Mouse (Mus musculus): ENCODE measurements around the gene Hdac2. TPM values are rescaled to one million over a fixed set of nuclear protein-coding genes. Genes with fewer than 3 reads are reported as not detected.

The Hdac2 gene
- polyA plus RNA-seq (2015; fragmentation: Nextera tagmentation; extraction: Ambion mirVana): 327 and 352 TPM in 2 replicates

- H3K4me1 ChIP-seq: peaks cover 18% of the 10 kb centered on the region
- no peaks in the 10 kb centered on the region for H3K27me3 ChIP-seq
- H3K4me2 ChIP-seq: peak within 1 kb of the TSS; percentile 66
- H3K36me3 ChIP-seq: no peaks in the 10 kb centered on the region
- H3K27ac ChIP-seq: peak within 1 kb of the TSS; percentile 99
- ATAC-seq (ENCODE audit: insufficient number of reproducible peaks, insufficient read depth, low FRiP score, low TSS enrichment, low read depth): peak; percentile 99
- H3K9me3 ChIP-seq: no peaks in the 10 kb centered on the region
- peak within 1 kb of the TSS; percentile 96 for H3K4me3 ChIP-seq
- under 1% methylated on average over 67 of the region's 67 CpGs for WGBS
- H3K9ac ChIP-seq: peak within 1 kb of the TSS; percentile 99
These were observed at the start of gene Hdac2 for GRCm38 (mm10) chr10:36974086-36974675. Gene Hdac2, plus strand, starts transcription at chr10:36974544.

- Histone ChIP-seq H3K4me3 (no peak overlapping the region), H3K27ac (no peak overlapping the region), H3K9me3 (no peaks in the 10 kb centered on the region), H3K4me1 (no peaks in the 10 kb centered on the region), H3K9ac (no peak overlapping the region), H3K36me3 (no peaks in the 10 kb centered on the region), H3K4me2 (no peak overlapping the region), H3K27me3 (no peaks in the 10 kb centered on the region)
- no peak for ATAC-seq (ENCODE audit: insufficient number of reproducible peaks, insufficient read depth, low FRiP score, low TSS enrichment, low read depth)
- WGBS: 69% methylated on average over 3 of the region's 3 CpGs
These were observed 46.1 kb upstream of the Hdac2 start for GRCm38 (mm10) chr10:36928212-36928611.

GRCm38 (mm10) chr10:36935863-36936262 lies 38.5 kb upstream of the Hdac2 start:
- H3K4me2 ChIP-seq: no peak overlapping the region
- H3K27me3 ChIP-seq: no peaks in the 10 kb centered on the region
- no peaks in the 10 kb centered on the region for H3K4me1 ChIP-seq
- no peak for ATAC-seq (ENCODE audit: insufficient number of reproducible peaks, insufficient read depth, low FRiP score, low TSS enrichment, low read depth)
- 76% methylated on average over 5 of the region's 5 CpGs for WGBS
- no peak overlapping the region for H3K4me3 ChIP-seq
- no peaks in the 10 kb centered on the region for H3K36me3 ChIP-seq
- no peak overlapping the region for H3K27ac ChIP-seq
- H3K9ac ChIP-seq: no peak overlapping the region
- no peaks in the 10 kb centered on the region for H3K9me3 ChIP-seq

- Histone ChIP-seq H3K4me3 (no peak overlapping the region), H3K27me3 (no peaks in the 10 kb centered on the region), H3K4me2 (no peak overlapping the region), H3K27ac (no peak overlapping the region), H3K4me1 (no peaks in the 10 kb centered on the region), H3K9me3 (no peaks in the 10 kb centered on the region), H3K36me3 (no peaks in the 10 kb centered on the region), H3K9ac (no peak overlapping the region)
- ATAC-seq (ENCODE audit: insufficient number of reproducible peaks, insufficient read depth, low FRiP score, low TSS enrichment, low read depth): no peak
- 59% methylated on average over 2 of the region's 2 CpGs for WGBS
These were observed 38.1 kb upstream of the Hdac2 start for GRCm38 (mm10) chr10:36936271-36936670.

DNA sequence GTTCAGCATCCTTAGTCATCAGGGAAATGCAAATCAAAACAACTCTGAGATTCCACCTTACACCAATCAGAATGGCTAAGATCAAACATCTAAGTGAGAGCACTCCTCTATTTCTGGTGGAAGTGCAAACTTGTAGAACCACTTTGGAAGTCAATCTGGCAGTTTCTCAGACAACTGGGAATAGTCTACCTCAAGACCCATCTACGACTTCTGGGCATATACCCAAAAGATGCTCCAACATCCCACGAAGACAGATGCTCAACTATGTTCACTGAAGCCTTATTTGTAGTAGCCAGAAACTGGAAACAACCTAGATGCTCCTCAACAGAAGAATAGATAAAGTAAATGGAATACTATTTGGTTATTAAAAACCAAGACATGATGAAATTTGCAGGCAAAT lies 22.6 kb upstream of the Hdac2 start:
- Histone ChIP-seq H3K9ac (no peak overlapping the region), H3K4me2 (no peak overlapping the region), H3K27me3 (no peaks in the 10 kb centered on the region), H3K27ac (no peak overlapping the region), H3K9me3 (no peaks in the 10 kb centered on the region), H3K4me1 (no peaks in the 10 kb centered on the region), H3K4me3 (no peak overlapping the region), H3K36me3 (no peaks in the 10 kb centered on the region)
- no peak for ATAC-seq (ENCODE audit: insufficient number of reproducible peaks, insufficient read depth, low FRiP score, low TSS enrichment, low read depth)
- WGBS: 81% methylated on average over 2 of the region's 2 CpGs

DNA sequence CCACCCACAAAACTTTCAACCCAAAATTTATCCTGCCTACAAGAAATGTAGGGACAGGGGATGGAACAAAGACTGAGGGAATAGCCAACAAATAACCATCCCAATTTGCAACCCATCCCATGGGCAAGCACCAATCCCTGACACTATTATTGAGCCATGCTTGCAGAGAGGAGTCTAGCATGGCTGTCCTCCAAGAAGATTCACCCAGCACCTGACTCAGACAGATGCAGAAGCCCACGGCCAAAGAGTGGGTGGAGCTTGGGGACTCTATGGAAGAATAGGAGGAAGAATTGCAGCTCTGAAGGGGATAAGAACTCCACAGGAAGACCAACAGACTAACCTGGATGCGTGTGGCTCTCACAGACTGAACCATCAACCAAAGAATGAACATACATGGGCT lies 21.7 kb upstream of the Hdac2 start:
- Histone ChIP-seq H3K9ac (no peak overlapping the region), H3K4me1 (no peaks in the 10 kb centered on the region), H3K27ac (no peak overlapping the region), H3K4me3 (no peak overlapping the region), H3K36me3 (no peaks in the 10 kb centered on the region), H3K4me2 (no peak overlapping the region), H3K9me3 (no peaks in the 10 kb centered on the region), H3K27me3 (no peaks in the 10 kb centered on the region)
- 76% methylated on average over 2 of the region's 2 CpGs for WGBS
- ATAC-seq (ENCODE audit: insufficient number of reproducible peaks, insufficient read depth, low FRiP score, low TSS enrichment, low read depth): no peak

GRCm38 (mm10) chr10:36959563-36960110 lies 14.7 kb upstream of the Hdac2 start:
- no peaks in the 10 kb centered on the region for H3K36me3 ChIP-seq
- 89% methylated on average over 1 of the region's 1 CpGs for WGBS
- ATAC-seq (ENCODE audit: insufficient number of reproducible peaks, insufficient read depth, low FRiP score, low TSS enrichment, low read depth): no peak
- no peaks in the 10 kb centered on the region for H3K4me1 ChIP-seq
- no peak overlapping the region for H3K9ac ChIP-seq
- H3K4me2 ChIP-seq: no peak overlapping the region
- no peak overlapping the region for H3K4me3 ChIP-seq
- H3K27me3 ChIP-seq: no peaks in the 10 kb centered on the region
- H3K9me3 ChIP-seq: no peaks in the 10 kb centered on the region
- no peak overlapping the region for H3K27ac ChIP-seq

- H3K36me3 ChIP-seq: no peaks in the 10 kb centered on the region
- H3K9ac ChIP-seq: no peak overlapping the region
- no peaks in the 10 kb centered on the region for H3K27me3 ChIP-seq
- no peak overlapping the region for H3K27ac ChIP-seq
- no peak overlapping the region for H3K4me3 ChIP-seq
- ATAC-seq (ENCODE audit: insufficient number of reproducible peaks, insufficient read depth, low FRiP score, low TSS enrichment, low read depth): no peak
- H3K4me2 ChIP-seq: no peak overlapping the region
- H3K4me1 ChIP-seq: no peaks in the 10 kb centered on the region
- 60% methylated on average over 2 of the region's 2 CpGs for WGBS
- H3K9me3 ChIP-seq: no peaks in the 10 kb centered on the region
These were observed 9.9 kb upstream of the Hdac2 start for GRCm38 (mm10) chr10:36964406-36964805.

DNA sequence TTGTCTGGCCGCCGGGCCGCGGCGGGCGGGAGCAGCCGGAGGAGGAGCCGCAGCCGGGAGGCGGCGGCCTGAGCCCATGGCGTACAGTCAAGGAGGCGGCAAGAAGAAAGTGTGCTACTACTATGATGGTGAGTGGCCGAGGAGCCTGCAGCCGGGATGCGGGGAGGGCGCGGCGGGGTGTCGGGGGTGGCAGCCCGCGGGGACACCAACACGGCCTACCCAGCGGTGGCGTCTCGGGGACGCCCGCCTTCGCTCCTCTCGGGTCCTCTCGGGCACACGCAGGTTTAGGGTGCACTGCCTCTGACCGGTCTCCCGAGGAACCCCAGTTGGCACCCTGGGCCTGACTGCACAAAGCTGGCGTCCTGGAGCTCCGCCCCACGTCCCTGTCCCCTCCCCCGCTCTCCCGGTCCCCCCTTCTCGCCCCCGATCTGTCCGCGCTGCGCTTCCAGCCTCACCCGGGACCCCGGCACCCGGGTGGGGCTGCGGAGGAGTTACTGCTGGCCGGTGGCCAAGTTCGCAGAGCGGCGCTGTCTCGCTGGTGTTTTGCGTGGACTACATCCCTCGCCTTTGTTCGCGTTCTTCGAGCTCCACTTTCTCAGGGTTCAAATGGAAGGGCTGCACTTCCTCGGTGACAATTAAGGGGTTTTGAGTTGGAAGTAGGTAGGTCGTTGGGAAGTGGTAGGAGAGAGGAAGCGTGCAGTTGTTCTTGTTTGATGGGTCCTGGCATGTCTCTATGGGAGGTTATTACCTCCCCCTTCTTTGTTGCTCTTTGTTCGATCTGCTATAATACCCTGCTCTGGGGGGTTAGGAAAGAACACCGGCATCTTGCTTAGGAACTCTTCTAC lies 554 bp downstream of the Hdac2 start:
- Histone ChIP-seq H3K4me3 (peak overlapping the region; percentile 96), H3K36me3 (no peaks in the 10 kb centered on the region), H3K4me2 (peak overlapping the region; percentile 66), H3K27me3 (no peaks in the 10 kb centered on the region), H3K9me3 (no peaks in the 10 kb centered on the region), H3K9ac (peak overlapping the region; percentile 99), H3K27ac (peak overlapping the region; percentile 99), H3K4me1 (peaks cover 18% of the 10 kb centered on the region)
- under 1% methylated on average over 59 of the region's 63 CpGs for WGBS
- peak; percentile 74 for ATAC-seq (ENCODE audit: insufficient number of reproducible peaks, insufficient read depth, low FRiP score, low TSS enrichment, low read depth)

DNA sequence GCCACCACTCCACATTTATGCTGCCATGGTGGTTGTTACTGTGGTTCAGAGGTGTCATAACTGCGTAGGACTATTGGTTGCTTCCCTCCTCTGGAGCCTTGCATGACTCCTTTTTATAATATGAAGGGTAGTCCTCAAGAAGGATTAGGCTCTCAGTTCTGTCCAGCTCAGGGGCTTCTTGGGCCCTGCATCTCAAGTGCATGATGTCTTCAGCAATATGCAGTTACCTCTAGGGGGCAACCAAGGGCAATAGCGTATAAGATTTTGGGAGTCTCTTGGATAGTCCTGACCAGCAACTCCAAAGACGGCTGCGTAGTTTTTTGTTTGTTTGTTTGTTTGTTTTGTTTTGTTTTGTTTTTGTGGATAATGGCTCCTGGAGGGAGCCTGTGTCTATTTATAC lies 7.5 kb downstream of the Hdac2 start:
- ATAC-seq (ENCODE audit: insufficient number of reproducible peaks, insufficient read depth, low FRiP score, low TSS enrichment, low read depth): no peak
- 97% methylated on average over 4 of the region's 4 CpGs for WGBS
- H3K36me3 ChIP-seq: peaks cover 11% of the 10 kb centered on the region; the same call in 1 of the 2 replicates
- no peaks in the 10 kb centered on the region for H3K27me3 ChIP-seq
- no peak overlapping the region for H3K27ac ChIP-seq
- peaks cover 4% of the 10 kb centered on the region; the same call in 1 of the 2 replicates for H3K4me1 ChIP-seq
- H3K4me3 ChIP-seq: no peak overlapping the region
- H3K4me2 ChIP-seq: no peak overlapping the region
- H3K9ac ChIP-seq: no peak overlapping the region
- no peaks in the 10 kb centered on the region for H3K9me3 ChIP-seq

DNA sequence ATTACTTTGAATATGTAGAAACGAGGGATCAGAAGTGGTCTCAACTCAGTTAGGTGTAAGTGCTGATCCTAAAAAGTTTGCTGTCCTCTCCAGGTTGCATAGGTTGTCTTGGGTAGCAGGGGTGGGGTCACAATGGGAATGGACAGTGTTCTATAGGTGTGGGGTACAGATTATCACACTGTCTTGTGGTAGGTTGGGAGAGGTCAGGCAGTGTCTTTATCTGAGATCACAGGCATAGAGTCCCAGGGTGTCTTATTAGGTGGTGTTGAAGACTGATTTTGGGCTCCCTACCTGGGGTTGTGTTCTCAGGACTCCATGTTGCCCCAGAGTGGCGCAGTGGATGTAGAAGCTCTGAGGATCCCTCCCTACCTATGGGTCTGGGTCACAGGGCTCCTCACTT lies 17.8 kb downstream of the Hdac2 start:
- Histone ChIP-seq H3K27ac (no peak overlapping the region), H3K9ac (no peak overlapping the region), H3K9me3 (no peaks in the 10 kb centered on the region), H3K4me1 (no peaks in the 10 kb centered on the region), H3K4me2 (no peak overlapping the region), H3K4me3 (no peak overlapping the region), H3K27me3 (no peaks in the 10 kb centered on the region), H3K36me3 (peaks cover 81% of the 10 kb centered on the region)
- 98% methylated on average over 2 of the region's 2 CpGs for WGBS
- ATAC-seq (ENCODE audit: insufficient number of reproducible peaks, insufficient read depth, low FRiP score, low TSS enrichment, low read depth): no peak

DNA sequence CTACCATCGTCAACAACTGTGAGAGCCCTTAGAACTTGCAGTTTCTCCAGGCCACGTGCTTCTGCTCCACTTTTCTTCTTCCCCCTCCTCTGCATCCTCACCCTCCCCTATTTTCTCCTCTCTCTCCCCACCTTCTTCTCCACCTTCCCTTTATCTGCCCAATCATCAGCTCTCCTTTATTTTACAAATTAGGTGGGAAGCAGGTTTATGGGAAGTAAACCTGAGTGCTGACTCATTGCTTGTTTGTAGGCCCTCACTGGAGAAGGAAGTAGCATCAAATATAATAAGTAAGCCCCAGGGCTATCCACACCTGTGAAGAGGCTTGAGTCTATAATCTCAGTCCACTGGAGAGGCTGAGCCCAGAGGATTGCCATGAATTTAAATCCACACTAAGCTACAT lies 26.5 kb downstream of the Hdac2 start:
- Histone ChIP-seq H3K4me3 (no peak overlapping the region), H3K27me3 (no peaks in the 10 kb centered on the region), H3K27ac (no peak overlapping the region), H3K36me3 (peaks cover 84% of the 10 kb centered on the region), H3K4me2 (no peak overlapping the region), H3K9me3 (peaks cover 8% of the 10 kb centered on the region; the same call in 1 of the 2 replicates), H3K9ac (no peak overlapping the region), H3K4me1 (no peaks in the 10 kb centered on the region)
- ATAC-seq (ENCODE audit: insufficient number of reproducible peaks, insufficient read depth, low FRiP score, low TSS enrichment, low read depth): no peak
- 94% methylated on average over 2 of the region's 2 CpGs for WGBS
